Mouse (Mus musculus) MEL (cell line): ENCODE data around the gene Camk1d.
A peak's percentile ranks its signal among the peaks of the same experiment; 100 is the strongest.

Experiments
- BHLHE40 ChIP-seq: IDR thresholded peaks from 2 replicates; pipeline ENCODE4 v1.6.1; 2012; ENCODE audit warnings: low read depth, mild to moderate bottlenecking, inconsistent platforms, low read length, improper control_type of control experiment, borderline replicate concordance
- CTCF ChIP-seq, 3 experiments: IDR thresholded peaks in 2 of 3; conservative IDR thresholded peaks in 1 of 3; 2 replicates each; pipeline ENCODE4 v1.5.1; 2011 to 2012; ENCODE audit warnings: low read length in 3 of 3, low read depth in 2 of 3, mild to moderate bottlenecking in 2 of 3, improper control_type of control experiment in 1 of 3, inconsistent platforms in 1 of 3, mixed read lengths in 1 of 3, moderate library complexity in 1 of 3; ENCODE audit not compliant: control insufficient read depth in 1 of 3, insufficient read depth in 1 of 3, poor library complexity in 1 of 3, severe bottlenecking in 1 of 3
- GATA1 ChIP-seq: IDR thresholded peaks from 2 replicates; pipeline ENCODE4 v1.6.1; 2011; ENCODE audit warnings: low read depth, low read length, improper control_type of control experiment
- NELFE ChIP-seq: IDR thresholded peaks from 2 replicates; pipeline ENCODE4 v1.6.1; 2011; ENCODE audit warnings: low read depth, low read length, improper control_type of control experiment
- POLR2A ChIP-seq, 2 experiments: IDR thresholded peaks; 2 replicates each; pipeline ENCODE4 v1.6.1; 2011 to 2012; ENCODE audit warnings: low read length in 2 of 2, mild to moderate bottlenecking in 2 of 2, control low read depth in 1 of 2, improper control_type of control experiment in 1 of 2, low read depth in 1 of 2, moderate library complexity in 1 of 2; ENCODE audit not compliant: control insufficient read depth in 1 of 2, insufficient read depth in 1 of 2, poor library complexity in 1 of 2
- SIN3A ChIP-seq: IDR thresholded peaks from 2 replicates; pipeline ENCODE4 v1.6.1; 2012; ENCODE audit warnings: low read length, improper control_type of control experiment, inconsistent platforms
- TAL1 ChIP-seq: IDR thresholded peaks from 2 replicates; pipeline ENCODE4 v1.6.1; 2012; ENCODE audit warnings: mild to moderate bottlenecking, inconsistent platforms, low read length, moderate library complexity, mixed read lengths
- TBP ChIP-seq: IDR thresholded peaks from 2 replicates; pipeline ENCODE4 v1.8.0; 2011; ENCODE audit warnings: low read depth, low read length, improper control_type of control experiment
- USF1 ChIP-seq: IDR thresholded peaks from 2 replicates; pipeline ENCODE4 v1.6.1; 2014; ENCODE audit warnings: low read depth, mild to moderate bottlenecking, inconsistent platforms, low read length, improper control_type of control experiment, moderate library complexity

GRCm38 (mm10) chr2:5403850-5404249 is 310.5 kb downstream of the Camk1d start:
- TF ChIP-seq POLR2A (IDR thresholded peaks at IDR 0.05; ENCODE audit: control insufficient read depth in 1 of 2, insufficient read depth in 1 of 2, low read depth in 1 of 2, low read length in 2 of 2, poor library complexity in 1 of 2) (no peak), TBP (no peak), CTCF (IDR thresholded peaks at IDR 0.05 in 2 of 3, conservative IDR thresholded peaks at IDR 0.05 in 1 of 3; ENCODE audit: control insufficient read depth in 1 of 3, insufficient read depth in 1 of 3, low read depth in 2 of 3, low read length in 3 of 3, poor library complexity in 1 of 3, severe bottlenecking in 1 of 3) (peak; percentile 41 to 81 (median 73)), USF1 (no peak), TAL1 (no peak), NELFE (no peak), SIN3A (no peak), GATA1 (no peak), BHLHE40 (no peak)
